Mouse (Mus musculus): ENCODE data around the gene Il17c.

The Il17c gene

DNA sequence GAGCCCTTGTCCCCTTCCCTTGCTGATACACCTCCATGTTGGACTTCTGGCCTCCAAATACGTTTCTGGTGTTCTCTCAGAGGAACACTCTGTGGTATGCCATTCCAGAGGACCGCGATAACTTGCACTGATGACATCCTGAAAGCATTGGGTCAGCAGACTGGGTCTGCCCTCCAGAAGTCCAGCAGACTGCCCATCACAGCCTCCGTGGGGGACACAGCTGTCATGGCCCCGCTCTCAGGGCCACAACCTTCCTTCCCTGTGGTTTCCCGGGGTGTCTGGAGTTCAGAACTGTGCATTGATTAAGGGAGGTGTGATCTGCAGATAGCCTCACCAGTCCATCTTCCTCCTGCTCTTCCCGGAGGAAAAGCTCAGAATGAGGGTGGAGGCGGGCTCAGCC, 40.7 kb downstream of the Il17c start:
- TF ChIP-seq GATA4 (IDR thresholded peaks at IDR 0.05; ENCODE audit: insufficient replicate concordance, low read length): no peak

DNA sequence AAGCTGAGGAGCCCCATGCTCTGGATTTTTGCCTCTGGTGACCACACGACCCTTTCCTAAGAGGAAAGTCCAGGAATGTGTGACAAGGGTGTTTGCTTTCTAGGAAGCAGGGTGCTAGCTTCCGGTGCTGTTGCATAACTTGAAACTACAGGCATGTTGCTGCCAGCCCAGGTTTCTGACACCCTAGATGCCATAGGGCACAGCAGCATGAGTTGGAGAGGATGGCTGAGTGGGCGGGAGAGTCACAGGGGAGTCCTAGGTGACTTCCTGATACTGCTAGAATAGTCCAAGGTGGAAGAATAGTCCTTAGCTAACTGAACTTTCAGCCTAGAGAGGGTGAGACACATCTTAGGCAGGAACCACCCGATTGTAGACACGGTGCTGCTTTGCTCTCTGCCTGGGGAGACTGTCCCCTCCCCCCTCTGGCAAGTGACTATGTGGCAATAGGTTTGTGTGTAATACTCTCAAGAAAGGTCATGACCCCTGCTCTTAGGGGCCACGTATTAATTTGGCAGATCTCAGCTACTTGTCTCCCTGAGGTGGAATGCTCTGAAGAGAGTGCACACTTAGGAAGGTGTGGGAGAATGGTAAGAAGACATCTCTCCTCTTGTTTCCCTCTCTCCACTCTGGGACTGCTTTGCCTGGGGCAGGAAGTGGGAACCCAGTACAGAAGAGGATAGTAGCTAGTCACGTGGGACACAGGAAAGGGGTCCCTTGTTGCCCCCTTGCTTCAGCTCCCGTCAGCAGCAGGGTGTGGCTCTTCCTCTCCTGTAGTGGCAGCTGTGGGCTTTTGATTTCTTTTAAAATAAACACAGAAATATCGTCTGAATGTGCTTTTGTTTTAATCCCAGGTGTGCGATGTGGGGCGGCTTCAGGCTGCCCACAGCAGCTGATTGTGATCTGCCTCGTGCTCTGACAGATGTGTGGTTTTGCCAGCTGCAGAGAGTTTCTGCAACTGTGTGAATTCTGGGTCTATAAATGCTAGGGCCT, 42.1 kb downstream of the Il17c start:
- no peak for TF ChIP-seq GATA4 (IDR thresholded peaks at IDR 0.05; ENCODE audit: insufficient replicate concordance, low read length)

DNA sequence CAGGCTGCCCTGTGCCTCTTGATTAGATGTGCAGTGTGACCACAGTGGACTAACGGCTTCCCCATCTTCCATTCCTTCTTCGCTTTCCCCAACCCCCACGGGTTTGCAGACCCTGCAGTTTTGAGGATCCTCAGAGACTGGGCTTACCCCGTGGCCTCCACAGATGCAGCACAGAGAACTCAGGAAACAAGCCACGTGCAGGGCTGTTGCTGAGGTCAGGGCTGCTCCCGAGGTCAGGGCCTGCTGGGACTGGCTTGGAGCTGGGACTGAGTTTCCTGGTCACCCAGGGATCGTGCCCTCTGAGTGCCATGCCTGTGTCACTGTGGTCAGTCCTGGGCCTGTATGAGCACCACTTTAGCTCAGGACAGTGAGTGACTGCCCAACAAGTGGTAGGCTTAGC, 43.2 kb downstream of the Il17c start:
- TF ChIP-seq GATA4 (IDR thresholded peaks at IDR 0.05; ENCODE audit: insufficient replicate concordance, low read length): no peak

DNA sequence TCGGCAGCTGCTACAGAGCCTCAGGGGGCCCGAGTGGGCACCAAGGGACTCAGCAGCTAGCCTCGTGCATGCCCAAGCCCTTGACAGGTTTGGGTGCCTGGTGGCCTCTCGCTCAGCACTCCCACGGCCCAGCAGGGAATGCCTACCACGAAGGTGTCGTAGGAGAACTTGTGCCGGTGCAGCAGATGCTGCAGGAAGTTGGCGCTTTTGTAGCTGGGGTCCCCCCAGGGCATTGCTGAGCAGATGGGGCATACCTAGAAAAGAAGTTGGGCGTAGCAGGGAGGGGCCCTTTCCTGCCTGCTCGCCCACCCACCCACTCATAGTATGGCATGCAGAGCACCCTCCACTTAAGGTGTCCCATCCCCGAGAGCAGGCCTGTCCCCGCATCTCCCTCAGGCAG, 46.0 kb downstream of the Il17c start:
- TF ChIP-seq GATA4 (IDR thresholded peaks at IDR 0.05; ENCODE audit: insufficient replicate concordance, low read length): no peak

DNA sequence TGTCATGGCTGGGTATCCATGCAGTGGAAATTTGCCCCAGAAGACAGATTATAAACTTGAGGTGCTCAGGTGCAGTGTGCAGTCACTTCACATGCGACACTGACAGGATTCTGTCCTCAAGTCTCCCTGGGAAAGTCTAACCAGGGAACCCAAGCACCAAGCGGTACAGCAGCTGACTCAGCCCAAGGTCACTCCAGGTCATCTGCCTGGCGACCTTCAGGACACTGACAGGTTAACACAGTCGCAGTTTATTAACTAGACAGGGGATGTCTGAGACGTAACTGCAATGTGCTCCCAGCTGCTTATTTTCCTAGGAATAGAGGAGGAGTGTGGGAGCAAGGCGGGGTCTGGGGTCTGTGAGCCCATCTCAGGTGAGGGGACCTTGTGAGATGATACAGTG, 47.6 kb downstream of the Il17c start:
- TF ChIP-seq GATA4 (IDR thresholded peaks at IDR 0.05; ENCODE audit: insufficient replicate concordance, low read length): no peak

DNA sequence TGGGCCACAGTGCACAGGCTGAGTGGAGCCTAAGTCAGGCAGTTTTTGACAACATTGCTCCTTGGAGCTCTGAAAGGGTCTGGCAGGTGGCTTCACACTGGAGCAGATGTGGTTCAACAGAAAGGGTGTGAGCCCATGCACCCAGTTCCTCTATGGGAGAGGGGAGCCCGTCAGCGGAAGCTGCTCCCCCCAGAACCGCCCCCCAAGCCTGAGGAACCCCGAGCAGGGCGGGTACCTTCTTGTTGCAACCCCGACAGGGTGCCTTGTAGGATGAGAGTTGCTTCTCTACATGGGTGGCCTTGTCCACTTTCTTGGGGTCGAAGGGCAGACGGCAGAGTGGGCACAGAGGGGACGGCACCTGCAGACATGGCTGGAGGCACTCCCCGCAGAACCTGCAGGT, 48.1 kb downstream of the Il17c start:
- no peak for TF ChIP-seq GATA4 (IDR thresholded peaks at IDR 0.05; ENCODE audit: insufficient replicate concordance, low read length)

DNA sequence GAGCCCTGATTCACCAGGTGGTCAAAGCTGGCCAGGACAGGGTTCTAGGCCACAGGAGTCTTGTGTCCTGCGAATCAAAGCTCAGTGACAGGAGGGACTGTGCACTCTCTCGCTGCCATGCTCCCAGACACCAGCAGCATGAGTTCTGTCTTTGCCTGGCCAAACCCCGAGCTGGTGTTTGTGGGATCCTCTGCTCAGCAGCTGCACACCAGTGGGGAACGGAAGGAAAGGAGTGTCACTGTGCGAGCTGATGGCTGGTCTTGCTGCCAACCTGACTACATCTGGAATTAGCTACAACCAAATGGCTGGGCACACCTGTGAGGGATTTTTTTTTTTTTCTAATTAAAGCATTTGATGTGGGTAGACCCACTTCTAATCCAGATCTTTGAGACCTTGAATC, 48.9 kb downstream of the Il17c start:
- no peak for TF ChIP-seq GATA4 (IDR thresholded peaks at IDR 0.05; ENCODE audit: insufficient replicate concordance, low read length)
